Comparison of ENCODE assay signal across 12 mouse cellular contexts in genomic region chr11:80323255-80323654, GRCm38 (mm10). TPM values are rescaled to one million over a fixed set of nuclear protein-coding genes. Genes with fewer than 3 reads are reported as not detected.
DNase-seq lines count a peak whose midpoint lies in the region; ATAC-seq and TF ChIP-seq lines count a peak whose summit lies in the region.
"Had no signal": no experiment of that assay in that cellular context is flagged by ENCODE, and none has a peak within 500 bp of the region (broad histone marks: within the 10 kb centered on the region; RNA-seq: fewer than 3 reads in every experiment).

No protein-coding gene starts in this region.

- H3K4me3 ChIP-seq in forebrain, embryonic 12.5 days (replicated peaks), result no peak overlapping the region
- H3K4me3 ChIP-seq in forebrain, postnatal 0 days (ENCODE audit: low read depth, low read length), result no peak overlapping the region
- H3K4me3 ChIP-seq in thymus, adult 2 months (ENCODE audit: control insufficient read depth, insufficient read depth, low read length), result no peak overlapping the region
- no peak overlapping the region for H3K4me3 ChIP-seq in stomach, postnatal 0 days (ENCODE audit: low read depth, low read length)

- 0 out of 2 replicates have a peak overlapping the region, but pooled peaks have one; percentile 5 for H3K27ac ChIP-seq in forebrain, embryonic 12.5 days
- H3K27ac ChIP-seq in forebrain, postnatal 0 days (ENCODE audit: low read depth, low read length), result no peak overlapping the region
- H3K27ac ChIP-seq in thymus, adult 2 months (ENCODE audit: control insufficient read depth, insufficient read depth, low read length), result no peak overlapping the region
- no peak overlapping the region for H3K27ac ChIP-seq in stomach, postnatal 0 days (replicated peaks)

- H3K27me3 ChIP-seq in forebrain, embryonic 12.5 days, result no peaks in the 10 kb centered on the region
- no peaks in the 10 kb centered on the region for H3K27me3 ChIP-seq in forebrain, postnatal 0 days (ENCODE audit: insufficient read depth, low read length)
- H3K27me3 ChIP-seq in thymus, adult 2 months (ENCODE audit: control insufficient read depth, insufficient read depth, low read length), result no peaks in the 10 kb centered on the region
- H3K27me3 ChIP-seq in stomach, postnatal 0 days (ENCODE audit: control insufficient read depth, insufficient read depth, low read length), result no peaks in the 10 kb centered on the region

- no peak for TF ChIP-seq CTCF in forebrain, postnatal 0 days (IDR thresholded peaks at IDR 0.05; ENCODE audit: low read depth)
- no peak for TF ChIP-seq CTCF in thymus, adult 2 months (IDR thresholded peaks at IDR 0.05; ENCODE audit: borderline replicate concordance, control insufficient read depth, extremely low read depth, insufficient read depth, low read length, poor library complexity)
- no peak for TF ChIP-seq CTCF in stomach, postnatal 0 days (IDR thresholded peaks at IDR 0.05; ENCODE audit: low read depth)

- TF ChIP-seq EP300 in stomach, postnatal 0 days (optimal IDR thresholded peaks at IDR 0.05), result no peak

- no peak overlapping the region for H3K4me2 ChIP-seq in forebrain, embryonic 12.5 days
- H3K4me2 ChIP-seq in forebrain, postnatal 0 days (ENCODE audit: low read depth), result no peak overlapping the region
- H3K4me2 ChIP-seq in stomach, postnatal 0 days (replicated peaks; ENCODE audit: low read depth), result no peak overlapping the region
- H3K4me2 ChIP-seq: lung, embryonic 14.5 days had no signal

- no peak for DNase-seq in forebrain, postnatal 0 days
- DNase-seq in CD8-positive naive resting alpha-beta T cell, adult 2 months (ENCODE audit: low read depth in 2 of 2, low spot score in 2 of 2), result peak; percentile 13 to 26
- peak; percentile 62 for DNase-seq in thymus, adult 2 months
- DNase-seq in stomach, postnatal 0 days (ENCODE audit: low spot score), result no peak
- no peak for DNase-seq in heart, postnatal 4 days
- no peak for DNase-seq in left cerebral cortex, postnatal 36 days (ENCODE audit: low spot score in 2 of 2)
- DNase-seq: cerebellum, postnatal 10 days; left cerebral cortex, postnatal 4 days; lung, embryonic 14.5 days had no signal

- H3K36me3 ChIP-seq in forebrain, embryonic 12.5 days (replicated peaks), result peaks cover 3% of the 10 kb centered on the region
- H3K36me3 ChIP-seq in forebrain, postnatal 0 days (ENCODE audit: insufficient read depth), result no peaks in the 10 kb centered on the region
- H3K36me3 ChIP-seq in thymus, adult 2 months (ENCODE audit: control insufficient read depth, insufficient read depth, low read length), result no peaks in the 10 kb centered on the region
- no peaks in the 10 kb centered on the region for H3K36me3 ChIP-seq in stomach, postnatal 0 days (ENCODE audit: control insufficient read depth, insufficient read depth, low read length)

- intact Hi-C loops in left cerebral cortex, postnatal 36 days (cut with DNase I), result no loop called here

- no peaks in the 10 kb centered on the region for H3K9me3 ChIP-seq in forebrain, embryonic 12.5 days
- H3K9me3 ChIP-seq in forebrain, postnatal 0 days (ENCODE audit: low read length), result no peaks in the 10 kb centered on the region
- H3K9me3 ChIP-seq in stomach, postnatal 0 days (ENCODE audit: control insufficient read depth, low read length), result no peaks in the 10 kb centered on the region

- no peak overlapping the region for H3K9ac ChIP-seq in forebrain, embryonic 12.5 days
- H3K9ac ChIP-seq in forebrain, postnatal 0 days, result no peak overlapping the region
- no peak overlapping the region for H3K9ac ChIP-seq in stomach, postnatal 0 days (ENCODE audit: low read length)
- H3K9ac ChIP-seq: lung, embryonic 14.5 days had no signal

- WGBS in forebrain, embryonic 12.5 days, result 65% methylated on average over 13 of the region's 13 CpGs
- WGBS in forebrain, postnatal 0 days, result 68% methylated on average over 13 of the region's 13 CpGs
- WGBS in thymus, adult 2 months, result 30% methylated on average over 13 of the region's 13 CpGs
- 49% methylated on average over 13 of the region's 13 CpGs for WGBS in stomach, postnatal 0 days

- TF ChIP-seq POLR2A in thymus, adult 2 months (IDR thresholded peaks at IDR 0.05; ENCODE audit: control insufficient read depth, extremely low read depth, insufficient read depth, low read length, poor library complexity), result no peak

- peaks cover 20% of the 10 kb centered on the region for H3K4me1 ChIP-seq in forebrain, embryonic 12.5 days
- H3K4me1 ChIP-seq in forebrain, postnatal 0 days (ENCODE audit: insufficient read depth), result no peaks in the 10 kb centered on the region
- peaks cover 37% of the 10 kb centered on the region for H3K4me1 ChIP-seq in thymus, adult 2 months (replicated peaks; ENCODE audit: control insufficient read depth, insufficient read depth, low read length)
- no peaks in the 10 kb centered on the region for H3K4me1 ChIP-seq in stomach, postnatal 0 days (replicated peaks; ENCODE audit: control insufficient read depth, insufficient read depth)

- no peak for ATAC-seq in forebrain, embryonic 12.5 days (ENCODE audit: low FRiP score)
- no peak for ATAC-seq in forebrain, postnatal 0 days
- ATAC-seq in inflammation-experienced regulatory T-cells, adult 6 months, result peak; percentile 52
- ATAC-seq in stomach, postnatal 0 days (ENCODE audit: low FRiP score, low TSS enrichment), result no peak

RNA-seq across cellular contexts. Expression of gene Rhbdl3, which starts 22.5 kb away (rescaled TPM):
- polyA plus RNA-seq in forebrain, embryonic 12.5 days (2016; fragmentation: Nextera tagmentation; extraction: Ambion mirVana), result 20.8 and 21.3 TPM in 2 replicates
- 3.8 and 6.7 TPM in 2 replicates for total RNA-seq in forebrain, postnatal 0 days (2014; rRNA removed)
- 2.5 and 2.8 TPM in 2 replicates for polyA plus RNA-seq in forebrain, postnatal 0 days (2015; fragmentation: Nextera tagmentation; extraction: Ambion mirVana)
- polyA plus RNA-seq in inflammation-experienced regulatory T-cells, adult 6 months (2017; shearing (Covaris generic)), result under 1 TPM; 0.40 to 0.78 (median 0.44) TPM
- polyA plus RNA-seq in thymus, adult 2 months (2012; rRNA removed), result 8.7 and 9.6 TPM in 2 replicates
- 2.7 and 3.4 TPM in 2 replicates for polyA plus RNA-seq in stomach, postnatal 0 days (2015; fragmentation: Nextera tagmentation; extraction: Ambion mirVana)
- 1 to 10 TPM; 1.7 to 1.8 TPM for total RNA-seq in heart, postnatal 4 days (2021)
- total RNA-seq in left cerebral cortex, postnatal 36 days (2021), result 10 to 100 TPM; 19.8 to 29.7 TPM
- total RNA-seq: monocyte, adult 5-6 weeks had no signal

RNA-seq across cellular contexts. Expression of gene 5730455P16Rik, which starts 54.6 kb away (rescaled TPM):
- 30.0 and 31.4 TPM in 2 replicates for polyA plus RNA-seq in forebrain, embryonic 12.5 days (2016; fragmentation: Nextera tagmentation; extraction: Ambion mirVana)
- 41.8 and 43.2 TPM in 2 replicates for total RNA-seq in forebrain, postnatal 0 days (2014; rRNA removed)
- 30.8 and 47.6 TPM in 2 replicates for polyA plus RNA-seq in forebrain, postnatal 0 days (2015; fragmentation: Nextera tagmentation; extraction: Ambion mirVana)
- polyA plus RNA-seq in inflammation-experienced regulatory T-cells, adult 6 months (2017; shearing (Covaris generic)), result 10 to 100 TPM; 13.5 to 15.2 (median 13.6) TPM
- 5.4 and 8.6 TPM in 2 replicates for polyA plus RNA-seq in thymus, adult 2 months (2012; rRNA removed)
- polyA plus RNA-seq in stomach, postnatal 0 days (2015; fragmentation: Nextera tagmentation; extraction: Ambion mirVana), result 11.0 and 12.0 TPM in 2 replicates
- total RNA-seq in heart, postnatal 4 days (2021), result 10 to 100 TPM; 15.2 to 17.5 TPM
- total RNA-seq in left cerebral cortex, postnatal 36 days (2021), result 10 to 100 TPM; 48.0 to 51.6 TPM

RNA-seq across cellular contexts. Expression of gene Zfp207, which starts 59.8 kb away (rescaled TPM):
- polyA plus RNA-seq in forebrain, embryonic 12.5 days (2016; fragmentation: Nextera tagmentation; extraction: Ambion mirVana), result 296 and 310 TPM in 2 replicates
- 250 and 264 TPM in 2 replicates for total RNA-seq in forebrain, postnatal 0 days (2014; rRNA removed)
- polyA plus RNA-seq in forebrain, postnatal 0 days (2015; fragmentation: Nextera tagmentation; extraction: Ambion mirVana), result 163 and 171 TPM in 2 replicates
- 100 to 1,000 TPM; 288 to 361 (median 313) TPM for polyA plus RNA-seq in inflammation-experienced regulatory T-cells, adult 6 months (2017; shearing (Covaris generic))
- polyA plus RNA-seq in thymus, adult 2 months (2012; rRNA removed), result 243 and 267 TPM in 2 replicates
- polyA plus RNA-seq in stomach, postnatal 0 days (2015; fragmentation: Nextera tagmentation; extraction: Ambion mirVana), result 110 and 115 TPM in 2 replicates
- total RNA-seq in heart, postnatal 4 days (2021), result 100 to 1,000 TPM; 101 to 112 TPM
- 100 to 1,000 TPM in 1 of 2 experiments, 10 to 100 TPM in 1; 99.3 to 152 TPM for total RNA-seq in left cerebral cortex, postnatal 36 days (2021)

Comparison
In these comparisons a context has a peak if more than half of its experiments do, and no peak if none do; other contexts are left out.
1. DNase-seq: peak in CD8-positive naive resting alpha-beta T cell, adult 2 months (2 of 2) and thymus, adult 2 months (single experiment); none in forebrain, postnatal 0 days (single experiment), stomach, postnatal 0 days (single experiment), heart, postnatal 4 days (single experiment) and left cerebral cortex, postnatal 36 days (0 of 2).